Mouse (Mus musculus): Measurements from ENCODE around the gene Fndc3a. TPM values are rescaled to one million over a fixed set of nuclear protein-coding genes. Genes with fewer than 3 reads are reported as not detected.

Gene Fndc3a
- polyA plus RNA-seq, 1 experiment from 2014 or later = 29.0 TPM

GRCm38 (mm10) chr14:72533862-72534261, 175.9 kb downstream of the Fndc3a start:
- H3K27me3 ChIP-seq (ENCODE audit: control insufficient read depth, insufficient read depth, low read length) = peaks cover 20% of the 10 kb centered on the region

GRCm38 (mm10) chr14:72532028-72532917, 177.5 kb downstream of the Fndc3a start:
- Histone ChIP-seq H3K9ac (ENCODE audit: low read length) (peak overlapping the region; percentile 61), H3K9me3 (replicated peaks; ENCODE audit: control insufficient read depth, low read length) (no peaks in the 10 kb centered on the region), H3K4me1 (ENCODE audit: control insufficient read depth, insufficient read depth, low read length) (peaks cover 9% of the 10 kb centered on the region; the same call in 1 of the 2 replicates), H3K4me3 (replicated peaks; ENCODE audit: low read length) (peak overlapping the region; percentile 44), H3K27ac (ENCODE audit: low read length) (no peak overlapping the region), H3K27me3 (ENCODE audit: control insufficient read depth, insufficient read depth, low read length) (peaks cover 20% of the 10 kb centered on the region), H3K36me3 (ENCODE audit: control insufficient read depth, insufficient read depth, low read length) (no peaks in the 10 kb centered on the region), H3K4me2 (ENCODE audit: low read depth, low read length) (peak overlapping the region; percentile 74)
- peak; percentile 77; the same call in 1 of the 2 replicates for ATAC-seq (ENCODE audit: insufficient read depth, low FRiP score)
- WGBS = 2% methylated on average over 54 of the region's 54 CpGs

More at GRCm38 (mm10) chr14:72533862-72534261, 175.9 kb downstream of the Fndc3a start:
- no peak overlapping the region for H3K9ac ChIP-seq (ENCODE audit: low read length)
- H3K4me3 ChIP-seq (replicated peaks; ENCODE audit: low read length) = no peak overlapping the region
- ATAC-seq (ENCODE audit: insufficient read depth, low FRiP score) = no peak
- H3K9me3 ChIP-seq (replicated peaks; ENCODE audit: control insufficient read depth, low read length) = no peaks in the 10 kb centered on the region
- no peaks in the 10 kb centered on the region for H3K36me3 ChIP-seq (ENCODE audit: control insufficient read depth, insufficient read depth, low read length)
- 76% methylated on average over 7 of the region's 7 CpGs for WGBS
- H3K4me2 ChIP-seq (ENCODE audit: low read depth, low read length) = no peak overlapping the region
- H3K4me1 ChIP-seq (ENCODE audit: control insufficient read depth, insufficient read depth, low read length) = peaks cover 9% of the 10 kb centered on the region; the same call in 1 of the 2 replicates
- no peak overlapping the region for H3K27ac ChIP-seq (ENCODE audit: low read length)

GRCm38 (mm10) chr14:72527126-72527525, 182.7 kb downstream of the Fndc3a start:
- Histone ChIP-seq H3K27me3 (ENCODE audit: control insufficient read depth, insufficient read depth, low read length) (peaks cover 15% of the 10 kb centered on the region), H3K9me3 (replicated peaks; ENCODE audit: control insufficient read depth, low read length) (no peaks in the 10 kb centered on the region), H3K4me3 (replicated peaks; ENCODE audit: low read length) (no peak overlapping the region), H3K36me3 (ENCODE audit: control insufficient read depth, insufficient read depth, low read length) (no peaks in the 10 kb centered on the region), H3K27ac (ENCODE audit: low read length) (no peak overlapping the region), H3K4me1 (ENCODE audit: control insufficient read depth, insufficient read depth, low read length) (peaks cover 6% of the 10 kb centered on the region; the same call in 1 of the 2 replicates), H3K4me2 (ENCODE audit: low read depth, low read length) (no peak overlapping the region), H3K9ac (ENCODE audit: low read length) (no peak overlapping the region)
- ATAC-seq (ENCODE audit: insufficient read depth, low FRiP score) = no peak
- WGBS = 59% methylated on average over 1 of the region's 1 CpGs

GRCm38 (mm10) chr14:72519561-72519960, 190.2 kb downstream of the Fndc3a start:
- no peak overlapping the region for H3K27ac ChIP-seq (ENCODE audit: low read length)
- no peaks in the 10 kb centered on the region for H3K4me1 ChIP-seq (ENCODE audit: control insufficient read depth, insufficient read depth, low read length)
- no peak overlapping the region for H3K4me3 ChIP-seq (replicated peaks; ENCODE audit: low read length)
- ATAC-seq (ENCODE audit: insufficient read depth, low FRiP score) = no peak
- H3K27me3 ChIP-seq (ENCODE audit: control insufficient read depth, insufficient read depth, low read length) = no peaks in the 10 kb centered on the region
- WGBS = 30% methylated on average over 2 of the region's 2 CpGs
- H3K9me3 ChIP-seq (replicated peaks; ENCODE audit: control insufficient read depth, low read length) = no peaks in the 10 kb centered on the region
- H3K4me2 ChIP-seq (ENCODE audit: low read depth, low read length) = no peak overlapping the region
- H3K9ac ChIP-seq (ENCODE audit: low read length) = no peak overlapping the region
- no peaks in the 10 kb centered on the region for H3K36me3 ChIP-seq (ENCODE audit: control insufficient read depth, insufficient read depth, low read length)

- no peaks in the 10 kb centered on the region for H3K4me1 ChIP-seq (ENCODE audit: control insufficient read depth, insufficient read depth, low read length)
- H3K4me2 ChIP-seq (ENCODE audit: low read depth, low read length) = no peak overlapping the region
- no peak overlapping the region for H3K9ac ChIP-seq (ENCODE audit: low read length)
- ATAC-seq (ENCODE audit: insufficient read depth, low FRiP score) = no peak
- no peaks in the 10 kb centered on the region for H3K36me3 ChIP-seq (ENCODE audit: control insufficient read depth, insufficient read depth, low read length)
- H3K4me3 ChIP-seq (replicated peaks; ENCODE audit: low read length) = no peak overlapping the region
- 70% methylated on average over 6 of the region's 6 CpGs for WGBS
- no peaks in the 10 kb centered on the region for H3K9me3 ChIP-seq (replicated peaks; ENCODE audit: control insufficient read depth, low read length)
- no peak overlapping the region for H3K27ac ChIP-seq (ENCODE audit: low read length)
- H3K27me3 ChIP-seq (ENCODE audit: control insufficient read depth, insufficient read depth, low read length) = no peaks in the 10 kb centered on the region
Observed at GRCm38 (mm10) chr14:72518786-72519185, 191.0 kb downstream of the Fndc3a start.

GRCm38 (mm10) chr14:72516376-72516775, 193.4 kb downstream of the Fndc3a start:
- no peak overlapping the region for H3K4me3 ChIP-seq (replicated peaks; ENCODE audit: low read length)
- no peaks in the 10 kb centered on the region for H3K4me1 ChIP-seq (ENCODE audit: control insufficient read depth, insufficient read depth, low read length)
- ATAC-seq (ENCODE audit: insufficient read depth, low FRiP score) = no peak
- WGBS = 21% methylated on average over 5 of the region's 5 CpGs
- H3K27me3 ChIP-seq (ENCODE audit: control insufficient read depth, insufficient read depth, low read length) = no peaks in the 10 kb centered on the region
- no peak overlapping the region for H3K4me2 ChIP-seq (ENCODE audit: low read depth, low read length)
- H3K27ac ChIP-seq (ENCODE audit: low read length) = no peak overlapping the region
- no peaks in the 10 kb centered on the region for H3K36me3 ChIP-seq (ENCODE audit: control insufficient read depth, insufficient read depth, low read length)
- H3K9ac ChIP-seq (ENCODE audit: low read length) = no peak overlapping the region
- H3K9me3 ChIP-seq (replicated peaks; ENCODE audit: control insufficient read depth, low read length) = no peaks in the 10 kb centered on the region

- WGBS = 14% methylated on average over 11 of the region's 11 CpGs
- peak overlapping the region; percentile 37 for H3K4me3 ChIP-seq (replicated peaks; ENCODE audit: low read length)
- no peaks in the 10 kb centered on the region for H3K36me3 ChIP-seq (ENCODE audit: control insufficient read depth, insufficient read depth, low read length)
- no peaks in the 10 kb centered on the region for H3K9me3 ChIP-seq (replicated peaks; ENCODE audit: control insufficient read depth, low read length)
- H3K27me3 ChIP-seq (ENCODE audit: control insufficient read depth, insufficient read depth, low read length) = no peaks in the 10 kb centered on the region
- no peak for ATAC-seq (ENCODE audit: insufficient read depth, low FRiP score)
- 0 out of 2 replicates have a peak, but pooled peaks cover 5% of the 10 kb centered on the region for H3K4me1 ChIP-seq (ENCODE audit: control insufficient read depth, insufficient read depth, low read length)
- peak overlapping the region; percentile 64 for H3K4me2 ChIP-seq (ENCODE audit: low read depth, low read length)
- no peak overlapping the region for H3K27ac ChIP-seq (ENCODE audit: low read length)
- H3K9ac ChIP-seq (ENCODE audit: low read length) = 0 out of 2 replicates have a peak overlapping the region, but pooled peaks have one; percentile 31
Observed at GRCm38 (mm10) chr14:72506723-72507420, 202.9 kb downstream of the Fndc3a start.

- no peak overlapping the region for H3K27ac ChIP-seq (ENCODE audit: low read length)
- no peaks in the 10 kb centered on the region for H3K36me3 ChIP-seq (ENCODE audit: control insufficient read depth, insufficient read depth, low read length)
- 0 out of 2 replicates have a peak, but pooled peaks cover 5% of the 10 kb centered on the region for H3K4me1 ChIP-seq (ENCODE audit: control insufficient read depth, insufficient read depth, low read length)
- WGBS = 12% methylated on average over 12 of the region's 12 CpGs
- H3K9ac ChIP-seq (ENCODE audit: low read length) = peak overlapping the region; percentile 31; the same call in 1 of the 2 replicates
- H3K27me3 ChIP-seq (ENCODE audit: control insufficient read depth, insufficient read depth, low read length) = no peaks in the 10 kb centered on the region
- no peak; the same call in 1 of the 2 replicates for ATAC-seq (ENCODE audit: insufficient read depth, low FRiP score)
- H3K4me2 ChIP-seq (ENCODE audit: low read depth, low read length) = peak overlapping the region; percentile 64
- peak overlapping the region; percentile 37 for H3K4me3 ChIP-seq (replicated peaks; ENCODE audit: low read length)
- H3K9me3 ChIP-seq (replicated peaks; ENCODE audit: control insufficient read depth, low read length) = no peaks in the 10 kb centered on the region
Observed at GRCm38 (mm10) chr14:72506018-72506722, 203.6 kb downstream of the Fndc3a start.

Measured in stomach, embryonic 16.5 days (tissue).